Mouse (Mus musculus): ENCODE data around the gene Yjefn3. TPM values are rescaled to one million over a fixed set of nuclear protein-coding genes. Genes with fewer than 3 reads are reported as not detected.

Yjefn3 gene
- polyA plus RNA-seq, 1 experiment from 2014 or later: 13.6 TPM

- no peak overlapping the region; the same call in 1 of the 2 replicates for H3K9ac ChIP-seq (ENCODE audit: low read depth, low read length)
- WGBS: 95% methylated on average over 3 of the region's 3 CpGs
- no peak overlapping the region for H3K4me3 ChIP-seq (ENCODE audit: low read length)
- ATAC-seq: no peak
- H3K9me3 ChIP-seq (ENCODE audit: control insufficient read depth, low read length): no peaks in the 10 kb centered on the region
- H3K36me3 ChIP-seq (ENCODE audit: control insufficient read depth, insufficient read depth, low read length): peaks cover 5% of the 10 kb centered on the region; the same call in 1 of the 2 replicates
- H3K27ac ChIP-seq (ENCODE audit: low read depth, low read length): no peak overlapping the region
- H3K4me1 ChIP-seq (ENCODE audit: control insufficient read depth, insufficient read depth, low read depth, low read length): no peaks in the 10 kb centered on the region
- H3K4me2 ChIP-seq (ENCODE audit: low read length): no peak overlapping the region
- no peaks in the 10 kb centered on the region for H3K27me3 ChIP-seq (replicated peaks; ENCODE audit: control insufficient read depth, insufficient read depth, low read length)
Observed at GRCm38 (mm10) chr8:69935431-69935830, 32.9 kb upstream of the Yjefn3 start.

GRCm38 (mm10) chr8:69934582-69934981 is 32.1 kb upstream of the Yjefn3 start:
- 94% methylated on average over 5 of the region's 5 CpGs for WGBS
- Histone ChIP-seq H3K4me1 (ENCODE audit: control insufficient read depth, insufficient read depth, low read depth, low read length) (no peaks in the 10 kb centered on the region), H3K4me3 (ENCODE audit: low read length) (no peak overlapping the region), H3K27me3 (replicated peaks; ENCODE audit: control insufficient read depth, insufficient read depth, low read length) (no peaks in the 10 kb centered on the region), H3K4me2 (ENCODE audit: low read length) (no peak overlapping the region), H3K9me3 (ENCODE audit: control insufficient read depth, low read length) (no peaks in the 10 kb centered on the region), H3K9ac (ENCODE audit: low read depth, low read length) (no peak overlapping the region), H3K36me3 (ENCODE audit: control insufficient read depth, insufficient read depth, low read length) (peaks cover 5% of the 10 kb centered on the region; the same call in 1 of the 2 replicates), H3K27ac (ENCODE audit: low read depth, low read length) (no peak overlapping the region)
- ATAC-seq: no peak

- ATAC-seq: no peak
- no peaks in the 10 kb centered on the region for H3K4me1 ChIP-seq (ENCODE audit: control insufficient read depth, insufficient read depth, low read depth, low read length)
Observed at GRCm38 (mm10) chr8:69933811-69934210, 31.3 kb upstream of the Yjefn3 start.

DNA sequence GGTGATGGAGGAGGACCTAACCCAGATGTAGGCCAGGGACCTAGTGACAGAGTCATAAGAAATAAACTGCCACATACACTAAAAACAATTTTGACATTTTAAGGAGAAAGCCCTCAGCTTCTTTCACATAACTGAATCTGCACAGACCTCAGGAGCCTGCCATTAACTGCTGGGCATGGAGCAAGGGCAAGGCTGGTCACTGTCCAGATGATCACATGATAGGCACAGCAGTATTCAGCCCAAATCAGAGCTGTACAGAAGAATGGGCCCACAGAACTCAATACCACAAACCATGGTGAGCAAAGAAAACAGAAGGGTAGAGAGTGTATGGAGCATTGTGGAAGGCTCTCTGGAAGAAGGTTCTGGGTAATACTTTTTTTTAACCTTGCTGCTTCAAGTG is 24.4 kb upstream of the Yjefn3 start:
- H3K9me3 ChIP-seq (ENCODE audit: control insufficient read depth, low read length): no peaks in the 10 kb centered on the region
- no peak overlapping the region for H3K4me2 ChIP-seq (ENCODE audit: low read length)
- no peak overlapping the region for H3K9ac ChIP-seq (ENCODE audit: low read depth, low read length)
- ATAC-seq: no peak
- no peak overlapping the region for H3K27ac ChIP-seq (ENCODE audit: low read depth, low read length)
- H3K4me1 ChIP-seq (ENCODE audit: control insufficient read depth, insufficient read depth, low read depth, low read length): no peaks in the 10 kb centered on the region
- H3K27me3 ChIP-seq (replicated peaks; ENCODE audit: control insufficient read depth, insufficient read depth, low read length): no peaks in the 10 kb centered on the region
- no peaks in the 10 kb centered on the region; the same call in 1 of the 2 replicates for H3K36me3 ChIP-seq (ENCODE audit: control insufficient read depth, insufficient read depth, low read length)
- no peak overlapping the region for H3K4me3 ChIP-seq (ENCODE audit: low read length)

More at GRCm38 (mm10) chr8:69933811-69934210, 31.3 kb upstream of the Yjefn3 start:
- Histone ChIP-seq H3K9ac (ENCODE audit: low read depth, low read length) (no peak overlapping the region), H3K9me3 (ENCODE audit: control insufficient read depth, low read length) (no peaks in the 10 kb centered on the region), H3K27me3 (replicated peaks; ENCODE audit: control insufficient read depth, insufficient read depth, low read length) (no peaks in the 10 kb centered on the region), H3K27ac (ENCODE audit: low read depth, low read length) (no peak overlapping the region), H3K36me3 (ENCODE audit: control insufficient read depth, insufficient read depth, low read length) (peaks cover 5% of the 10 kb centered on the region; the same call in 1 of the 2 replicates), H3K4me3 (ENCODE audit: low read length) (no peak overlapping the region), H3K4me2 (ENCODE audit: low read length) (no peak overlapping the region)
- WGBS: 85% methylated on average over 2 of the region's 2 CpGs

DNA sequence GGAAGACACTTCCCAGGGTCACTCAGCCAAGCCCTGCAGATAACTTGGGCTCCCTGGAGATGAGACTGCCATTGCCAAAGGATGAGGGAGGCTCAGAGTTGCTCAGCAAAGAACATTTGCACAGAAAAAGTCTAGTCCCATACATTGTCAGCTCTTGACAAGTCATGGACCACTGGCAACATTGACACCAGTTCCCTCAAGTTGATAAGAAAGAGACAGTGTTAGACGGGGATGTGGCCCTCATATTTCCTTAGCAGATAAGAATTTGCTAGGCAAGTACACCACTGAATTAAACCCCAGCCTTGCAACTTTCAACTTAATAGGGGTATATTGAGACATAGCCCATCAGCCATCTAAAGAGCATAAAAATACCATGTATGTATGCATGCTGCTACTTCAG is 21.5 kb upstream of the Yjefn3 start:
- 89% methylated on average over 1 of the region's 1 CpGs for WGBS
- Histone ChIP-seq H3K27ac (ENCODE audit: low read depth, low read length) (no peak overlapping the region), H3K4me3 (ENCODE audit: low read length) (no peak overlapping the region), H3K4me1 (ENCODE audit: control insufficient read depth, insufficient read depth, low read depth, low read length) (peaks cover 11% of the 10 kb centered on the region), H3K9me3 (ENCODE audit: control insufficient read depth, low read length) (no peaks in the 10 kb centered on the region), H3K27me3 (replicated peaks; ENCODE audit: control insufficient read depth, insufficient read depth, low read length) (no peaks in the 10 kb centered on the region), H3K36me3 (ENCODE audit: control insufficient read depth, insufficient read depth, low read length) (no peaks in the 10 kb centered on the region; the same call in 1 of the 2 replicates), H3K4me2 (ENCODE audit: low read length) (no peak overlapping the region), H3K9ac (ENCODE audit: low read depth, low read length) (no peak overlapping the region)
- no peak for ATAC-seq

GRCm38 (mm10) chr8:69921141-69921540 is 18.6 kb upstream of the Yjefn3 start:
- Histone ChIP-seq H3K9ac (ENCODE audit: low read depth, low read length) (no peak overlapping the region; the same call in 1 of the 2 replicates), H3K27me3 (replicated peaks; ENCODE audit: control insufficient read depth, insufficient read depth, low read length) (no peaks in the 10 kb centered on the region), H3K27ac (ENCODE audit: low read depth, low read length) (no peak overlapping the region; the same call in 1 of the 2 replicates), H3K4me1 (ENCODE audit: control insufficient read depth, insufficient read depth, low read depth, low read length) (peaks cover 11% of the 10 kb centered on the region), H3K9me3 (ENCODE audit: control insufficient read depth, low read length) (no peaks in the 10 kb centered on the region), H3K36me3 (ENCODE audit: control insufficient read depth, insufficient read depth, low read length) (peaks cover 4% of the 10 kb centered on the region; the same call in 1 of the 2 replicates), H3K4me2 (ENCODE audit: low read length) (no peak overlapping the region), H3K4me3 (ENCODE audit: low read length) (no peak overlapping the region)
- ATAC-seq: no peak
- WGBS: 85% methylated on average over 2 of the region's 2 CpGs

DNA sequence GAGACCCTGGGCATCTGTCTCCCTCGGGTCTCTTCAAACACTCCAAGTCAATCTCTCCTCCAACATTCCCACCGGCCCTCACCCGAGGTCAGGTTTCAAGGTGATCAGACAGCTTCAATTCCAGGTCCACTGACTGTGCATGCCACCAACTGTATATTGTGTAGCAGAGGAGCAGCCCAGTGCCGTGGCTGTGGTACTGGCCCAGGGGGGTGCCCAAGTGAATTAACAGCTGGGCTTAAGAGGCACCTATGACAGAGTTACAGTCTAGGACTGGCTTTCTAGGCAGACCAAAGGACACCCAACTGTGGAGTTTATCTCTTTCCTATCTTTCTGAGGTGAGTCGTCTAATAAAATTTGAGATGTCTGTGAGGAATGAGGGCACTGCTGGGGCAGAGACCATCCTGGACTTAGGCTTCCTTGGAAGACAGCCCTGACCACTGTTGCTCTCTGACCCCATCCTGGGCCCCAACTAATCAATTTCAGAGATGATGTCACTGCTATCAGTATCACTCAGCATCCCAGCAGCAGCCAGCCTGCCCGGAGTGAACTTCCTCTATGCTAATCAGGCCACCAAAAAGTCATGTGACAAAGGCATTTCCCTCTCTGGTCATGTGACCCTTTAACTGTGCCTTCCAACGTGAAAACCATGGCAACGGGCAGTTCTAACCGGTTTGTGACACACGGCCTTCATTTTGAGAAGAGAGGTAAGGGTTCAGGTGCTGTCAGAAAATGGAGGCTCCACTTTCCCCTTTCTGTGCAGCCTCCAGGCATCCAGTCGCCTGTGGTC is 17.6 kb upstream of the Yjefn3 start:
- Histone ChIP-seq H3K36me3 (ENCODE audit: control insufficient read depth, insufficient read depth, low read length) (0 out of 2 replicates have a peak, but pooled peaks cover 4% of the 10 kb centered on the region), H3K4me3 (ENCODE audit: low read length) (no peak overlapping the region), H3K27ac (ENCODE audit: low read depth, low read length) (peak overlapping the region; percentile 42), H3K9me3 (ENCODE audit: control insufficient read depth, low read length) (no peaks in the 10 kb centered on the region), H3K27me3 (replicated peaks; ENCODE audit: control insufficient read depth, insufficient read depth, low read length) (no peaks in the 10 kb centered on the region), H3K9ac (ENCODE audit: low read depth, low read length) (peak overlapping the region; percentile 19; the same call in 1 of the 2 replicates), H3K4me2 (ENCODE audit: low read length) (no peak overlapping the region), H3K4me1 (ENCODE audit: control insufficient read depth, insufficient read depth, low read depth, low read length) (peaks cover 11% of the 10 kb centered on the region)
- peak; percentile 56 for ATAC-seq
- WGBS: 48% methylated on average over 11 of the region's 11 CpGs

GRCm38 (mm10) chr8:69919010-69919409 is 16.5 kb upstream of the Yjefn3 start:
- Histone ChIP-seq H3K4me1 (ENCODE audit: control insufficient read depth, insufficient read depth, low read depth, low read length) (peaks cover 11% of the 10 kb centered on the region), H3K9ac (ENCODE audit: low read depth, low read length) (no peak overlapping the region), H3K4me2 (ENCODE audit: low read length) (no peak overlapping the region), H3K4me3 (ENCODE audit: low read length) (no peak overlapping the region), H3K36me3 (ENCODE audit: control insufficient read depth, insufficient read depth, low read length) (peaks cover 4% of the 10 kb centered on the region; the same call in 1 of the 2 replicates), H3K9me3 (ENCODE audit: control insufficient read depth, low read length) (no peaks in the 10 kb centered on the region), H3K27ac (ENCODE audit: low read depth, low read length) (no peak overlapping the region), H3K27me3 (replicated peaks; ENCODE audit: control insufficient read depth, insufficient read depth, low read length) (no peaks in the 10 kb centered on the region)
- peak; percentile 76 for ATAC-seq
- 75% methylated on average over 1 of the region's 1 CpGs for WGBS

DNA sequence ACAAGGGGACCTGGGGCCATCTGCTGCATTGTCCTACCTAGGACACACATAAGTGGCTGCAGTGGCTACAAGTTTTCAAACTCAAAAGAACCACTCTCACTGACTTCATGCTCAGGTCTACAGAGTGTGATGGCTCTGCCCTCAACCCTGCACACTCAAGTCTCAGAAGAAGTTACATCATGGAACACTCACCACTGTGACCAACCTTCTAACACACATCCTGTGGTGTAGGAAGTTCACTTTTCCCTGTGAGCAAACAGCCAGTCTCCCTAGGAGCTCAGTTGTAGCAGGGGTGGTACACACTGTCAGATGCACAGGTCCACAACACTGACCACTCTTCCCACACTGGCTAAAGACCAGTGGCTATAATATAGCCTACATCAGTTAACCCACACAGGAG is 16.0 kb upstream of the Yjefn3 start:
- Histone ChIP-seq H3K36me3 (ENCODE audit: control insufficient read depth, insufficient read depth, low read length) (peaks cover 4% of the 10 kb centered on the region; the same call in 1 of the 2 replicates), H3K9ac (ENCODE audit: low read depth, low read length) (no peak overlapping the region), H3K4me2 (ENCODE audit: low read length) (no peak overlapping the region), H3K4me3 (ENCODE audit: low read length) (no peak overlapping the region), H3K27ac (ENCODE audit: low read depth, low read length) (no peak overlapping the region), H3K27me3 (replicated peaks; ENCODE audit: control insufficient read depth, insufficient read depth, low read length) (no peaks in the 10 kb centered on the region), H3K9me3 (ENCODE audit: control insufficient read depth, low read length) (no peaks in the 10 kb centered on the region), H3K4me1 (ENCODE audit: control insufficient read depth, insufficient read depth, low read depth, low read length) (peaks cover 11% of the 10 kb centered on the region)
- ATAC-seq: 0 out of 2 replicates have a peak, but pooled peaks have one; percentile 5

All from hindbrain, embryonic 16.5 days (tissue).